Mouse (Mus musculus) kidney, adult 8-10 months (tissue): ENCODE results near the gene Stpg3.

Experiments used
- DNase-seq, 2 experiments: peaks; one replicate each; pipeline ENCODE4 v3.0.0; 2022

Stpg3 gene

DNA sequence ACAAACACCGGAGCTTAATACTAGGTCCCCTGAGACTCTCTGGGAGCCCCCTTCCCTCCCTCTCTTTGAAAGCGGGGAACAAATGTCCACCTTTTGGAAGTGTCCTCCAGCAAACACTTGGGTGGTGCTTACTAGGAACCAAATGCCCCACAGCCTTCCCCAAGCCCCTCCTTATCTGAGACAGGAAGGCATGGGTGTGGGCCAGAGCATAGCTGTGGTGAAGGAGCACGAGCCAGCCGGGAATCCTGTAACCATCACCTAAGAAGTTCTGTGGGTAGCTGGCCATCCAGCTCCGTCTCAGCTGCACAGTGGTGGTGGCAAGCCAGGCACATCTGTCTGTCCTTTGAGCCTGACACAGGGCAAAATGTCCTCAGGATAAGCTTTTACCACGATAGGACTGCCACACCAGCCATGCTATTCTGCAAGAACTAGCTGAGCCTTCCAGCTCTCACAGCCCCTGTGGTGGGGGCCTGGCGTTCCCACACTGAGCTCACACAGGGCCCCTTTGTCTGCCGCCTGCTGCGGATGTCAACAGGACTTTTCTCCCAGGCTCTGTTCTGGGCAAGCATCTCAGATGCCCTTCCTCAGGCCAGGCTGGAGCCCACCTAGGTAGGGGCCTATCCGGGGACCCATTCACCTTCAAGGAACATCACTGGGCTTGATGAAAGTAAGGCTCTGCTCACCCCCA lies 36.0 kb downstream of the Stpg3 start:
- no peak for DNase-seq

DNA sequence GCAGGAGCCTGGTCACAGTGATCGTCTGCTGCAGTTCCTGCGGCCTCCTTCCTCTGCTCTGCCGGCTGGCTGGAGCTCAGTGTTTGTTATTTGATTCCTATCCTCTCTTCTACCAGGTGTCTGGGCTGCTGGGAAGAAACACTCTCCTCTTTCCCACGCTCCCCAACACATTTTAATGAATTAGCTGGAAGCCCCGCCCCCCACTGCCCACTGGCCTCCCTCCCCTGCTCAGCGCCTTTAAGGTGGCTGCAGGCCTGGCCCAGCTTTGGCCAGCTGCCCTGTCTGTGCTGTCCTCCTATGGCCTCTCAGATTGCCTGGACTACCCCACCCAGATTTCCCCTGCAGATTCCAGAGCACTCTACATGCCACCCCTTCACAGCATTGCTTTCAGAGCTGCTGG lies 36.8 kb downstream of the Stpg3 start:
- peak; percentile 61 to 63 for DNase-seq

DNA sequence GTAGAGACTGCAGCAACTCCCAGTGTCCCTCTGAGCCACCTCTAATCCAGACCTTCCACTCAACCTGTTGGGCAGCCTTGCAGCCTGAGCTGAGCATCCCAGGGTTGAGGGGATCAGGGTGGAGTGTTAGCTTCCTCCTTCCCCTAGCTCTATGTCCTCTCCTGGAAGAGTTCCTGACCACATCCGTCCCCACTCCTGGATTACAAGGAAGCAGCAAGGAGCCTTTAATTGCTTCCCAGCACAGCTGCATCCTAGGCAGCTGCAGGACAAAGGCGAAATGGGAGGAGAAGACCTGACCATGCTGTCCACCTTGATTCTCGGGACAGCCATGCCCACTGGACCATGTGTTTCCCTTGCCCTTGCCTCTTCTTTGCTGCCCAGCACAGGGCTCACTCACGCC lies 37.4 kb downstream of the Stpg3 start:
- no peak for DNase-seq

DNA sequence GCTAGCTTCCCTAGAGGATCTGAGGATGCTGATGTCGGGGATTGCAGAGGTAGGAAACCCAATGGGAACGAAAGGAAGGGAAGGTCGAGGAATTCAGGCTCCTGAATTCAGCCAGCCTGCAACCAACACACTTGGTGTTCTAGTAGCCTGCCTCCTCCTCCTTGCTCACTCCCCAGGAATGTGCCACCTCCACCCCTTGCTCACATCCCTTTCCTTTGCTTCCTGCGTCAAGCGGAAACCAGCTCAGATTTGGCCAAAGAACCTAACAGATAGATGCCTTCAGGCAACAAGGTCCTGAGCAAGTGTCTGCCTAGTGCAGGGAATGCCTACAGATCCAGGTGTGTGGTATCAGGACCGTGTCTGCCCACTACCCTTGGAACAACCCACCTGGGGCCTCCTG lies 37.9 kb downstream of the Stpg3 start:
- no peak for DNase-seq

DNA sequence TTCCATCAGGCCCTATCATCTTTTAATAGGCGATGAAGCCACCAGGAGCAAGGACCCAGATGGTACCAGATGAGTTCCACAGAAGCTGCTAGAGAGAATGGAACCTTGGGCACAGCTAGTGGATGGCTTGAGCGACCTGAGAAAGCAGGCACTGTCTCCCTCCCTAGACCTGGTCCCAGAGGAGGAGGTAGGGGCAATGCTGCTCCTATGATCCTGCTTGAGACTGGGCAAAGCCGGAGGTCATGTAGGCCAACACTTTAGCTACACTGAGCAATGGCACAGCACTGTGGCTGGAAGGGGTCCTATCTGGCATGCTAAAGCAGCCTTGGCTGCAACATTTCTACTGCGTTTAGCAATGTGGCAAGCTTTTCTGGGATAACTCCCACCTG lies 38.8 kb downstream of the Stpg3 start:
- no peak for DNase-seq

DNA sequence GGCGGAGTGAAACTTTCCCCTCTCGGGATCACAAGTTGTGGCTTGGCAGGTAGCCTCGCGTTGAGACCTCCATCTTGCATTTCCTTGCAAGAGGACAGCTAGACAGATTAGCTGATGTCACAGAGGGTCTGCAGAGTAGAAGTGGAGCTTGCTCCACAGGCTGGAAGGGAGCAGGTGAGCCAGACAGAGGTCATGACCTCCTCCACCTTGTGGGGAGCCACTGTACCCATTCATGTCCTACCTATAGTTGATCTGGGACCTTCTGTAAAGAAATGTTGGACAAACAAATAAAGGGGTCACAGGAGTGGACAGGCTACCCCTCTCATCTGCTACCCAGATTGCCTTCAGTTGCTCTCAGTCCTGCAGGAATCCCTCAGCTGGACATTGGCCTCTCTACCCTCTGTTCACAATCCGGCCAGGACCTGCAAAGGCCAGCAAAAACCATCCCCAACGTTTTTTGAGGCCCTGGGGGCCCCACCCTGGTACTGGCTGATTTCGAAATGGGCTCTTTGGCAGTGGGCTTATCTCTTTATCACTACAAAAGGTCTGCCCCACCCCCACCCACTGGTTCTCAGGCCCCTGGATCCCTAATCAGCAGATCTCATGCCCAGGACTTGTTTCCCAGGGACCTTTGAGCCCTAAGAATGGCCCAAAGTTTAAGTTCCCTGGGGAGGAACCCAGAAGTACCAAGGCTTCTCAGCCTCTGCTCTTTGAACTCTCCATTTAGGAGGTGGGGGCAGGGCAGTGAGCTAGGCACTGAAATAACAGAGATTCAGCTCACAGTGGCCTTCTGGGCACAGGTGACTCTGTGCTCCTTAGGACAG lies 39.4 kb downstream of the Stpg3 start:
- peak; percentile 82 to 88 for DNase-seq

DNA sequence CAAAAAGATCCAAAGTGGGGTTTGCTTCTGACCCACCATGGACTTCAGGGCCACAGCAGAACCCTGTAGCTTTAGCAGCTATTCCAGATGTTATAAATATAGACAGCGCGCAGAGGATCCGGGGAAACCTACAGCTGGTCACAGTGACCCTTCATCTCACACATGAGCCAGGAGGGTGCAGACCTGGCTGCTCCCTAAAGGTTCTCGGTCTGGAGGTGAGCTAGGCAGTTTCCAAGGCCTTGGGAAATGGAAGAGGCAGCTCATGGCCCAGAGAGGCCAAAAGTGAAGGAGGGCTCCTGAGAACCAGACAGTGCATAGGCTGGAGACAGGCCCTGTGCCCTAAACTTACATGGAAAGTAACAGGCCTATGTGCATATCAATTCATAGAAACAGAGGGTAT lies 40.6 kb downstream of the Stpg3 start:
- no peak for DNase-seq

DNA sequence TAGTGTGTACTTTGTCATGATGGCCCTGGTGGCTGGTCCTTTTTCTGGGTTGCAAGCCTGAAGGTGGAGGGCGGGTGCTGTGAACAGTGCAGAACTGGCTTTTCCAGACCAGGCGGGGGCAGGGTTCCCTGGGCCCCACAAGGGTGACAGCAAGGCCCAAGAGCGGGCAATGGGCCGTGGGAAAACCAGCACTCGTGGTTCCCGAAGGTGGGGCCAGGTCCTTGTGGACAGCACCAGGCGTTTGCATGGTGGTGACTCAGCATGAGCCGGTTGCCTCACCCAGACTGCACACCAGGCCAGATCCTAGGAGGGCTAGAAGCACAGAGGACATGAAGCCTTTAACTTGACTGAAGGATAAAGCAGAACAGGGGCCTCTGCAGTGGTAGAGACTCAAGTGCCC lies 41.8 kb downstream of the Stpg3 start:
- DNase-seq = no peak

DNA sequence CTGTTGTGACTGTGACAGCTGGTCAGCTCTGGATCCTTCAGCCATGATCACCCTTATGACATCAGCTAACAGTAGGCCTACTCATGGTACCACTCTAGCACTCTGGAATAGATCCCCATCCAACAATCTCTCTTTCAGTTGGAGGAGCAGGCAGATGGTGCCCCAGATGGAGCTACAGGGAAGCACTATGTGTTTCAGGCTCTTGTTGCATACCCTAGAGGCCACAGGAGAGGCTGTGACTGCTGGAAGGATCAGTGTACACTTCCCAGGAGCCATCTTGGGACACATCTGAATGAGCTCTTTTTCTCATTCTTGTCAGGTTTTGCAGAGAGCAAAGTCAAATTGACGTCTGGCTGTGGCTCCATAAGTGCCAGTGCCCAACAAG lies 42.7 kb downstream of the Stpg3 start:
- no peak for DNase-seq

DNA sequence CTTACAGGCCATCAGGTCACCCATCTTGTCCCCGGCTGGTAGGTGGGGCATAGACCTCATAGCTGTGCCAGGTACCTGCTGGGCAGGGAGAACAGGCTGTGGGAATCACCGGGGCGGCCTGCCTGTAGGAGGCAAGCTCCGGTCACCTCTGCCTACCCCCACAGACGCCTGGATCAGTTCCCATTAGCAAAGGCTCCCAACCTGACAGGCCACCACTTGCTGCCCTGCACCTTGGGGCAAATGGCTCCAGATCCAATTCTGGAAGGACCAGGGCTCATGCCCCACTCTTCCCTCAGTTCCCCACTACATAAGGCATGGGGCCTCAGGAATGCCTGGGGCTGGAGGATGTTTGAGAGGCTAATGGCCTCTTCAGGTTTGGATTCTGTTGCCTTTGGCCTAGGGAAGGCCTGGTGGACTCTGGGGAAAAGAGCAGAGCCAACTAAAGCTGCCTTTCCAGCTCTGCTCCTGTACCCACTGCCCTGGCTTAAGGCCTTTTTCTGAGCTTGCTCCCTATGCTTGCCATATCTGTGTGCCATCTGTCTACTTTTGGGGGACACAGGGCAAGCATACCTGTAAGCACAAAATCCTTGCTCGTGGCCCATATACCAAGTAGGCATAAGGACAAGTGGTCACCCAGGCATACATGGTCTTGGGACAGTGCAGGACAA lies 43.2 kb downstream of the Stpg3 start:
- no peak for DNase-seq

DNA sequence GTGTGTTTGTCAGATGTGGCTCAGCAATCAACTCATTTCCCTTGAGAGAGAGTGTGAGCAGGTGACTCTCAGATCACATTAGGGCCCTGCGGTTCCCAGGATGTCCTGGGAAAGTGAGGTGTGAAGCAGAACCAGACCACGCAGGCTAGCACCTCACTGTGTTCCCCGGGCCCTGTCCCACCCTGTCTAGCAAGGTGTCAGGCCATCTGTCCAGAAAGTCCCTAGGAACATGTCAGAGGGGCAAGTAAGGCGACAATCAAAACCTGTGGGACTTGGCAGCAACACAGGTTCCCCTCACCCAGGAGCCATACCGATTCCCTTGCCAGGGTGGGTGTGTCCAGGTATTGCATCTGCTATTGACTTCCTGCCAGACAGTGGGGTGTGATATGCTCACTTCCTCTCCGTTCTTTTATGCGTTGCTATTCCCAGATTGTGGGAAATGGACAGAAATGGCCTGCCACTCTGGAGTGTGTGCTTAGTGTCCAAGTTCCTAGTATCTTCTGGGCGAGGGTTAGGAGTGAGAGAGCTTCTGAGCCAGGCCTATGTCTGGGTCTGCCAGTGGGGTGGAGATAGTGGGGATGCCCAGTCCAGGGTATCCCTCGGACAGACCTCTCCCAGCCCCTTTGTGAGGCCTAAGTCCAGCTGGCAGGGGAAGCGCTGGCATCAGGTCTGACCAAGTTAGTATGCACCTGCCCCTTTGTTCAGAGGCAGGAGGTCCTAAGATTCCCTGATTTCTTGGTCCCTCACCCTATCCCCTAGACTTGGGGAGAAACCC lies 43.9 kb downstream of the Stpg3 start:
- no peak for DNase-seq

DNA sequence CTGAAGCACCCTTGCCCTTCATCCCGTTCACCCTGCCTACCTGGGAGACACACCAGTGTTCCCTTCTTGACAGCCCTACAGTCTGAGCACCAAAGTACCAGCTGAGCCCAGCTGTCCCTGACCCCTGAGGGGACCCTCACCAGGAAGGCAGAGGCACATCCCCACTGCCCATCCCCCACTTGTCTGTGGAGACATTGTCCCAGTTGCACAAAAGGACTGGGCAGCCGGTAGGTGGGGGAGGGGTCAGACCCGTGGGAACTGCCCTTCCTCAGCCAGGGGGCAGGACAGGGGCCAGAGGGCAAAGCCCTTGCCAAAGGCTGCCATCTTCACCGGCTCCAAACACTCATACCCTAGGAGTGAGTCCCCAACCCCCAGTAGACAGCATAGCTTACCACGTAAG lies 44.7 kb downstream of the Stpg3 start:
- DNase-seq = no peak

DNA sequence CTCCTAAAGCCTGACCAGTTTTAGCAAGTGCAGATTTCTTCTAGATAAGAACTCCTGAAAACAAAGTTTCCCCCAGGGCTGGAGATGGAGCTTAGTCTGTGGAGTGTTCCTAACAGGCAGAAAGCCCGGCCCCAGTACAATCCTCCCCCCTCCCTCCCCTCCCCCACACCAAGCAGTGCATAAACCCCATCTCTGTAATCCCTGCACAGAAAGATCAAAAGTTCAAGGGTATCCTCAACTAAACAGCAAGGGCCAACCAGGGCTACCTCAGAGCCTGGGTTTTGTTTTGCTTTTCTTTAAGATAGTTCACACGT lies 45.8 kb downstream of the Stpg3 start:
- DNase-seq = no peak

DNA sequence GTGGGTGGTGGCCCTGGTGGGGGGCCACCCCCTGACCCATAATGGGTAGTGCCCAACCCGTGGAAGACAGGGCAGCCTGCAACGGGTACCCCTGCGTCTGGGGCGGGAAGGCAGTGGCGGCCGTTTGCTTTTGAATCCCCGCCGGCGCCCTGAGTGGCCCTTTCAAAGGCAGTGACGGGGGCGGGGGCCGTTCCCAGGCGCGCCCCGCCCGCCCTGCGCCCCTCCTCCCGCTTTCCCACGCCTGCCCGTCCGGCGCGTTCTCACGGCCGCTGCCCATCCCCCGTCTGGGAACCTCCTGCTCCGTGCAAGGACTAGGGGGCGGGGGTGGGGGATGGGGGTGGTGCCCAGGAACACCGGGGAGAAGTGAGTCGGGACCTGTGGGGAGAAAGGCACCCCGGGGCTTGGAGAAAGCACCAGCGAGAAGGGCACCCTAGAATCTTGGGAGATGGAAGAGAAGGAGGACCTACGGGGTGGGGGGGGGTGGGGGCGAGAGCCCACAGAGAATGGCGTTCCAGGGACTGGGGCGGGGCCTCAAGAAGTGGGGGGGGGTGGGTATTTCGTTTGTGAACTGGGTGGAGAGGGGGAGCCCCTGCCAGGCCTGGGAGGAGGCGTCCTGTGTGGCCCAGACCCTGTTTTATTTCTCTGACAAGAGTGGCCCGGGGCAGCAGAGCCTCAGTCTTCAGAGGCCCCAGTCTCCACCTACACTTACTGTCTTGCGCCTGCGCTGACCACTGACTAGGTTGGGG lies 46.3 kb downstream of the Stpg3 start:
- no peak for DNase-seq

DNA sequence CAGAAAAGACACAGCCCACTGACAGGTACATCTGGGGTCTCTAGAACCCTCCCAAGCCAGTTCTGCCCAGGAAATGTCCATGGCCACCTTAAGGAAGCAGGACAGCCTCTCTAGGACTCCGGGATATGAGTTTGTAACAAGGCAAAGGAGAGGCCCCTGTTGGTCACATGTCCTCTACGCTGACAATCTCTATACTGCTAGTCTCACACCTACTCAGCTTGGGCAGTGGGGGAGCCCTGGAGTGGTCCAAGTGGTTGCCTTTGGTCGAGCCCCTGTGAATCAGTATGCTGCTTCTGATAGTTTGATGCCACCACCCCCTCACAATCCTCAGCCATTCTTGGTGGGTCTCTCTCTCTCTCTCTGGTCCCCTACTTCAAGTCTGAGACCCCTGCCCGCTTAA lies 47.0 kb downstream of the Stpg3 start:
- no peak for DNase-seq
